Mouse (Mus musculus) heart, postnatal 0 days (tissue): ENCODE results near the gene Zbtb16.

Source experiments
- CTCF ChIP-seq: IDR thresholded peaks from 2 replicates; pipeline ENCODE4 v1.5.1; 2016; ENCODE audit warnings: antibody characterized with exemption, control low read depth, low read depth
- EP300 ChIP-seq: IDR thresholded peaks from 2 replicates; pipeline ENCODE4 v1.6.1; 2016; ENCODE audit warnings: antibody characterized with exemption, low read depth

DNA sequence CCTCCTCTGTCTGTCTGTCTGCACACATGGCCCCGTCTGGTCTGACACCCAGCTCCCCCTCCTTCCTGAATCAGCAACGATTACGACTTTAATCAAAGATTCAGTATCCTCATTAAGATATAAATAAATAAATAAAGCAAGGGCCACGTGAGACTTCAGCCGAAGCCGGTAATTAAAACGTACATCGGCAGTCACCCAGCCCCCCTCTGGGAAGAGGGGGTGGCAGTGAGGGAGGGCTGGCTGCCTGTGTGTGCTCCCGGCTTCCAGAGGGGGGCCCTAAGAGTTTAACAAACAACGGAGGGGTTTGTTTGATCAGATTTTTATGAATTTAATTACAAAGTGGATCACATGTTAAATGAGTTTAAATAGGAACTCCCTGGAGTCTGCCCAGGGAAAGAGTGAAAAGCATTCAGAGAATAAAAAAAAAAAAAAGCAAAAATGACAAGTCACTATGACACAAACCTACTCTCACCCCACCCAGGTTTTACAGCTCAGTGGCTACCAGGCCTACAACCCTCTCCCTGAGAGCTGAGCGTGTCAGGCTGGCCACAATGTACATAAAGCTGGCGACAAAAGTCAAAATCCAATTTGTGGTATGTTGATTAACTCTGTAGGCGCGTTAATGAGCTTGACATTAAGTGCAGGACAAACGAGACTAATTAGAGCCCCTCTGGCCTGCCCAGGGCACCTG lies 173.5 kb downstream of the Zbtb16 start:
- TF ChIP-seq EP300 = no peak
- no peak for TF ChIP-seq CTCF
